Mouse (Mus musculus) midbrain, embryonic 12.5 days (tissue): Measurements from ENCODE around the gene Sstr2. TPM values are rescaled to one million over a fixed set of nuclear protein-coding genes. Genes with fewer than 3 reads are reported as not detected.

Source experiments
- ATAC-seq: fragments of 200-750 bp; cut with Nextera tagmentation; 2 replicates; pipeline ENCODE4 v1.8.0; 2017; ENCODE audit warnings: low read depth, moderate TSS enrichment, moderate library complexity; ENCODE audit not compliant: low FRiP score
- H3K27ac ChIP-seq: fragments of 300-500 bp; sonication (generic); replicated peaks from 2 replicates; pipeline ENCODE4 v1.5.1; 2016; ENCODE audit warnings: mild to moderate bottlenecking
- H3K27me3 ChIP-seq: fragments of 300-500 bp; sonication (generic); 2 replicates; pipeline ENCODE4 v1.6.1; 2016; ENCODE audit warnings: mild to moderate bottlenecking
- H3K36me3 ChIP-seq: fragments of 300-500 bp; sonication (generic); 2 replicates; pipeline ENCODE4 v1.6.1; 2016
- H3K4me1 ChIP-seq: fragments of 300-500 bp; sonication (generic); 2 replicates; pipeline ENCODE4 v1.6.1; 2016
- H3K4me2 ChIP-seq: fragments of 300-500 bp; sonication (generic); replicated peaks from 2 replicates; pipeline ENCODE4 v1.6.1; 2016; ENCODE audit warnings: mild to moderate bottlenecking, moderate library complexity
- H3K4me3 ChIP-seq: fragments of 300-500 bp; sonication (generic); 2 replicates; pipeline ENCODE4 v1.5.1; 2016; ENCODE audit warnings: mild to moderate bottlenecking
- H3K9ac ChIP-seq: fragments of 300-500 bp; sonication (generic); replicated peaks from 2 replicates; pipeline ENCODE4 v1.6.1; 2016; ENCODE audit warnings: mild to moderate bottlenecking, moderate library complexity
- H3K9me3 ChIP-seq: fragments of 300-500 bp; sonication (generic); 2 replicates; pipeline ENCODE4 v1.6.1; 2016; ENCODE audit warnings: mild to moderate bottlenecking
- WGBS: fragments of 180-500 bp; shearing (Covaris S2); methylation state at CpG from one replicate; pipeline ENCODE4 v1.1.7; 2016; 5-methylcytosine and 5-hydroxymethylcytosine counted together
- polyA plus RNA-seq: library from polyadenylated mRNA; unstranded; fragments of >200 nt; fragmentation: Nextera tagmentation; extraction: Ambion mirVana; gene quantifications from 2 replicates; pipeline ENCODE4 v1.2.1, GENCODE M21; 2016

The Sstr2 gene
- polyA plus RNA-seq, 1 experiment from 2014 or later: 13.0 TPM

GRCm38 (mm10) chr11:113607556-113607955, 11.6 kb upstream of the Sstr2 start:
- Histone ChIP-seq H3K4me3 (no peak overlapping the region), H3K4me2 (no peak overlapping the region), H3K9me3 (no peaks in the 10 kb centered on the region), H3K9ac (no peak overlapping the region), H3K36me3 (no peaks in the 10 kb centered on the region; the same call in 1 of the 2 replicates), H3K27me3 (no peaks in the 10 kb centered on the region), H3K27ac (no peak overlapping the region), H3K4me1 (peaks cover 16% of the 10 kb centered on the region)
- no peak for ATAC-seq
- WGBS: 96% methylated on average over 12 of the region's 12 CpGs

GRCm38 (mm10) chr11:113609581-113609980, 9.6 kb upstream of the Sstr2 start:
- Histone ChIP-seq H3K4me2 (no peak overlapping the region), H3K4me1 (peaks cover 13% of the 10 kb centered on the region), H3K36me3 (no peaks in the 10 kb centered on the region; the same call in 1 of the 2 replicates), H3K9me3 (no peaks in the 10 kb centered on the region), H3K4me3 (no peak overlapping the region), H3K9ac (no peak overlapping the region), H3K27me3 (no peaks in the 10 kb centered on the region), H3K27ac (no peak overlapping the region)
- no peak for ATAC-seq
- 81% methylated on average over 5 of the region's 5 CpGs for WGBS

- no peak overlapping the region for H3K4me2 ChIP-seq
- no peaks in the 10 kb centered on the region for H3K9me3 ChIP-seq
- no peak overlapping the region for H3K27ac ChIP-seq
- H3K9ac ChIP-seq: no peak overlapping the region
- H3K27me3 ChIP-seq: no peaks in the 10 kb centered on the region; the same call in 1 of the 2 replicates
- H3K4me3 ChIP-seq: no peak overlapping the region
- no peak for ATAC-seq
- WGBS: 91% methylated on average over 5 of the region's 5 CpGs
- no peaks in the 10 kb centered on the region; the same call in 1 of the 2 replicates for H3K36me3 ChIP-seq
- H3K4me1 ChIP-seq: peaks cover 13% of the 10 kb centered on the region
Measured at GRCm38 (mm10) chr11:113610266-113610665, 8.9 kb upstream of the Sstr2 start.

GRCm38 (mm10) chr11:113611112-113611646, 8.0 kb upstream of the Sstr2 start:
- Histone ChIP-seq H3K4me2 (no peak overlapping the region), H3K9me3 (no peaks in the 10 kb centered on the region), H3K4me1 (peaks cover 13% of the 10 kb centered on the region), H3K27me3 (peaks cover 7% of the 10 kb centered on the region; the same call in 1 of the 2 replicates), H3K36me3 (no peaks in the 10 kb centered on the region; the same call in 1 of the 2 replicates), H3K9ac (no peak overlapping the region), H3K27ac (peak overlapping the region; percentile 81), H3K4me3 (no peak overlapping the region)
- WGBS: 88% methylated on average over 10 of the region's 10 CpGs
- no peak for ATAC-seq

- peak overlapping the region; percentile 81 for H3K27ac ChIP-seq
- peaks cover 13% of the 10 kb centered on the region for H3K4me1 ChIP-seq
- H3K4me2 ChIP-seq: peak overlapping the region; percentile 17
- no peaks in the 10 kb centered on the region for H3K9me3 ChIP-seq
- H3K9ac ChIP-seq: no peak overlapping the region; the same call in 1 of the 2 replicates
- H3K27me3 ChIP-seq: peaks cover 10% of the 10 kb centered on the region; the same call in 1 of the 2 replicates
- no peaks in the 10 kb centered on the region; the same call in 1 of the 2 replicates for H3K36me3 ChIP-seq
- WGBS: 19% methylated on average over 24 of the region's 24 CpGs
- no peak overlapping the region for H3K4me3 ChIP-seq
- ATAC-seq: peak; percentile 77
Measured at GRCm38 (mm10) chr11:113611664-113612611, 7.2 kb upstream of the Sstr2 start.

- Histone ChIP-seq H3K9me3 (no peaks in the 10 kb centered on the region), H3K4me1 (peaks cover 25% of the 10 kb centered on the region), H3K36me3 (no peaks in the 10 kb centered on the region), H3K9ac (no peak overlapping the region), H3K4me2 (no peak overlapping the region), H3K27me3 (peaks cover 34% of the 10 kb centered on the region), H3K27ac (no peak overlapping the region), H3K4me3 (no peak overlapping the region)
- whole genome bisulfite sequencing: 85% methylated on average over 6 of the region's 6 CpGs
- no peak for ATAC-seq
Measured at GRCm38 (mm10) chr11:113614476-113614875, 4.7 kb upstream of the Sstr2 start.

- H3K9ac ChIP-seq: no peak overlapping the region
- H3K4me2 ChIP-seq: no peak overlapping the region
- H3K4me1 ChIP-seq: peaks cover 22% of the 10 kb centered on the region
- WGBS: 43% methylated on average over 14 of the region's 14 CpGs
- no peaks in the 10 kb centered on the region for H3K9me3 ChIP-seq
- no peaks in the 10 kb centered on the region for H3K36me3 ChIP-seq
- ATAC-seq: no peak
- H3K27me3 ChIP-seq: peaks cover 60% of the 10 kb centered on the region
- no peak overlapping the region for H3K27ac ChIP-seq
- no peak overlapping the region for H3K4me3 ChIP-seq
Measured at GRCm38 (mm10) chr11:113617132-113617911, 1.8 kb upstream of the Sstr2 start.

GRCm38 (mm10) chr11:113618303-113618671, 855 bp upstream of the Sstr2 start:
- H3K27me3 ChIP-seq: peaks cover 60% of the 10 kb centered on the region
- H3K9me3 ChIP-seq: no peaks in the 10 kb centered on the region
- H3K4me3 ChIP-seq: peak overlapping the region; percentile 54
- H3K27ac ChIP-seq: no peak overlapping the region
- no peak for ATAC-seq
- H3K4me1 ChIP-seq: peaks cover 21% of the 10 kb centered on the region
- H3K36me3 ChIP-seq: no peaks in the 10 kb centered on the region
- H3K4me2 ChIP-seq: peak overlapping the region; percentile 89
- peak overlapping the region; percentile 58; the same call in 1 of the 2 replicates for H3K9ac ChIP-seq
- 31% methylated on average over 4 of the region's 4 CpGs for WGBS

GRCm38 (mm10) chr11:113619420-113620080, 408 bp downstream of the Sstr2 start:
- Histone ChIP-seq H3K4me2 (peak overlapping the region; percentile 89), H3K9me3 (no peaks in the 10 kb centered on the region), H3K9ac (peak overlapping the region; percentile 58), H3K27me3 (peaks cover 67% of the 10 kb centered on the region), H3K4me3 (peak overlapping the region; percentile 54), H3K4me1 (peaks cover 21% of the 10 kb centered on the region), H3K36me3 (peaks cover 5% of the 10 kb centered on the region), H3K27ac (no peak overlapping the region; the same call in 1 of the 2 replicates)
- WGBS: 3% methylated on average over 31 of the region's 31 CpGs
- ATAC-seq: no peak; the same call in 1 of the 2 replicates

GRCm38 (mm10) chr11:113621001-113621400, 1.9 kb downstream of the Sstr2 start:
- Histone ChIP-seq H3K4me2 (peak overlapping the region; percentile 89), H3K4me1 (peaks cover 21% of the 10 kb centered on the region), H3K27me3 (peaks cover 62% of the 10 kb centered on the region), H3K36me3 (peaks cover 13% of the 10 kb centered on the region), H3K9me3 (no peaks in the 10 kb centered on the region), H3K27ac (no peak overlapping the region), H3K4me3 (peak overlapping the region; percentile 54; the same call in 1 of the 2 replicates), H3K9ac (no peak overlapping the region)
- ATAC-seq: no peak
- WGBS: 51% methylated on average over 2 of the region's 2 CpGs

- 85% methylated on average over 4 of the region's 4 CpGs for WGBS
- H3K27ac ChIP-seq: no peak overlapping the region
- H3K9ac ChIP-seq: no peak overlapping the region
- H3K9me3 ChIP-seq: no peaks in the 10 kb centered on the region
- H3K27me3 ChIP-seq: peaks cover 58% of the 10 kb centered on the region
- H3K4me3 ChIP-seq: no peak overlapping the region
- H3K4me1 ChIP-seq: peaks cover 21% of the 10 kb centered on the region
- ATAC-seq: no peak
- H3K36me3 ChIP-seq: peaks cover 13% of the 10 kb centered on the region
- no peak overlapping the region for H3K4me2 ChIP-seq
Measured at GRCm38 (mm10) chr11:113622028-113622427, 2.9 kb downstream of the Sstr2 start.
